ENCODE assay signal across 30 mouse cellular contexts in the genomic region with DNA sequence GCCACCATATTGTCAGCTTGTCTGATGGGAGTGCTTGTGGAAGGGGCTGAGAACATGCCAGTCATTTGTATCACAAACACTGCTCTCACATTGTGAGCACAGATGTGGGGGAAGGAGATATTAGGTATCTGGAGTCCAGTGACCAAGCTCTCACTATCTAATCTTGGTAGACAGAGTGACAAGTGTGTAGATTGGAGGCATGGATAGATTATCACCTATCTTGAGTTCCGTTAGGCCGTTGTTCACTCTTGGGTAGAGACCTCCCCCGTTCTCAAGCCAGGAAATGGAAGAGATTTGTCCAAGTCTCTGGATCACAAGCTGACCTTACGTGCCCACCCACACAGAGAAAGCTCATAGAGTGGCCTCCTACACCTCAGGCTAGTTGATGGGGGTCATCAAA.
"Had no signal": no experiment of that assay in that cellular context is flagged by ENCODE, and none has a peak within 500 bp of the region (broad histone marks: within the 10 kb centered on the region; RNA-seq: fewer than 3 reads in every experiment).

No protein-coding gene starts in this region.

- H3K36me3 ChIP-seq: limb, embryonic 10.5 days; limb, embryonic 12.5 days; limb, embryonic 13.5 days; limb, embryonic 15.5 days; liver, embryonic 12.5 days; liver, embryonic 13.5 days; liver, embryonic 15.5 days; lung, embryonic 15.5 days; midbrain, embryonic 10.5 days; midbrain, embryonic 12.5 days; midbrain, embryonic 13.5 days; midbrain, embryonic 15.5 days; neural tube, embryonic 12.5 days had no signal

- H3K27ac ChIP-seq: left cerebral cortex, adult 2 months; limb, embryonic 10.5 days; limb, embryonic 12.5 days; limb, embryonic 13.5 days; limb, embryonic 15.5 days; liver, embryonic 12.5 days; liver, embryonic 13.5 days; liver, embryonic 14.5 days; liver, embryonic 15.5 days; lung, embryonic 15.5 days; macrophage; midbrain, embryonic 10.5 days; midbrain, embryonic 12.5 days; midbrain, embryonic 13.5 days; midbrain, embryonic 15.5 days; neural tube, embryonic 12.5 days had no signal

- H3K27me3 ChIP-seq: limb, embryonic 12.5 days; limb, embryonic 13.5 days; limb, embryonic 15.5 days; liver, embryonic 12.5 days; liver, embryonic 13.5 days; liver, embryonic 15.5 days; lung, embryonic 15.5 days; megakaryocyte, embryonic 14.5 days; midbrain, embryonic 12.5 days; midbrain, embryonic 13.5 days; midbrain, embryonic 15.5 days; neural tube, embryonic 12.5 days had no signal

- ATAC-seq: liver, embryonic 12.5 days; liver, postnatal 0 days; lung, postnatal 0 days; midbrain, embryonic 13.5 days; midbrain, embryonic 15.5 days; midbrain, embryonic 16.5 days had no signal

- DNase-seq: left cerebral cortex, postnatal 4 days; liver; liver, embryonic 13.5 days; liver, postnatal 0 days; lung, adult 18-20 months; lung, adult 2 months; lung, embryonic 14.5 days; lung, postnatal 10 days; lung, postnatal 36 days; lung, postnatal 4 days; midbrain, embryonic 14.5 days had no signal

- H3K4me1 ChIP-seq: limb, embryonic 15.5 days; midbrain, embryonic 12.5 days; midbrain, embryonic 13.5 days; midbrain, embryonic 15.5 days; neural tube, embryonic 12.5 days had no signal

- H3K4me3 ChIP-seq: left cerebral cortex, adult 2 months; limb, embryonic 10.5 days; limb, embryonic 12.5 days; limb, embryonic 13.5 days; limb, embryonic 15.5 days; liver, embryonic 12.5 days; liver, embryonic 13.5 days; liver, embryonic 15.5 days; lung, embryonic 15.5 days; megakaryocyte, embryonic 14.5 days; midbrain, embryonic 10.5 days; midbrain, embryonic 12.5 days; midbrain, embryonic 13.5 days; midbrain, embryonic 15.5 days; myocyte; neural tube, embryonic 12.5 days had no signal

- H3K9me3 ChIP-seq: limb, embryonic 10.5 days; limb, embryonic 13.5 days; limb, embryonic 15.5 days; liver, embryonic 12.5 days; liver, embryonic 13.5 days; liver, embryonic 15.5 days; lung, embryonic 15.5 days; megakaryocyte, embryonic 14.5 days; midbrain, embryonic 10.5 days; midbrain, embryonic 13.5 days; midbrain, embryonic 15.5 days; neural tube, embryonic 12.5 days had no signal

- H3K9ac ChIP-seq: limb, embryonic 12.5 days; limb, embryonic 13.5 days; limb, embryonic 15.5 days; liver, embryonic 12.5 days; liver, embryonic 13.5 days; liver, embryonic 14.5 days; liver, embryonic 15.5 days; liver, postnatal 0 days; lung, embryonic 14.5 days; lung, embryonic 15.5 days; midbrain, embryonic 12.5 days; midbrain, embryonic 13.5 days; midbrain, embryonic 15.5 days; neural tube, embryonic 12.5 days had no signal
